In the genomic region with DNA sequence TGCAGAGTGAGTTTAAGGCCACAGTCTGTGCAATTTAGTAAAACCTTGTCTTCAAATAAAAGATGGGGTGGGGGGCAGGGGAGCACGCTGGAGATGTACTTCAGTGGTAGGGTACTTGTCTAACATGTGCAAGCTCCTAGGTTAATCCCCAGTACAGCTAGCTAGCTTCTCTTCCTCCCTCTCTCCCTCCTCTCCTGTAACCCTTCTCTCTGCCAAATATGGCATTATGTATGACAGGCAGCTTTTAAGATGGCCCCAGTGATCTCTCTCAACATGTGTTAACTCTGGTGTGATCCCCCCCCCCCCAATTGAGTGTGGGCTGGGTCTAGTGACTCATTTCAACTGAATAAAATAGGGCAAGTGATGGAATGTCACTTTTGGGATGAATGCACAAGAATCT, we compare ENCODE assay signal across 36 mouse cellular contexts. TPM values are rescaled to one million over a fixed set of nuclear protein-coding genes. Genes with fewer than 3 reads are reported as not detected.
"Had no signal": no experiment of that assay in that cellular context is flagged by ENCODE, and none has a peak within 500 bp of the region (broad histone marks: within the 10 kb centered on the region; RNA-seq: fewer than 3 reads in every experiment).

No protein-coding gene starts in this region.

- H3K4me3 ChIP-seq: limb, embryonic 10.5 days; limb, embryonic 12.5 days; limb, embryonic 13.5 days; limb, embryonic 15.5 days; liver, embryonic 12.5 days; liver, embryonic 13.5 days; liver, embryonic 15.5 days; lung, embryonic 15.5 days; megakaryocyte, embryonic 14.5 days; midbrain, embryonic 10.5 days; midbrain, embryonic 12.5 days; midbrain, embryonic 13.5 days; midbrain, embryonic 15.5 days; neural tube, embryonic 12.5 days; neural tube, embryonic 13.5 days had no signal

- H3K27ac ChIP-seq: limb, embryonic 10.5 days; limb, embryonic 12.5 days; limb, embryonic 13.5 days; limb, embryonic 15.5 days; liver, embryonic 12.5 days; liver, embryonic 13.5 days; liver, embryonic 14.5 days; liver, embryonic 15.5 days; lung, embryonic 15.5 days; macrophage; midbrain, embryonic 10.5 days; midbrain, embryonic 12.5 days; midbrain, embryonic 13.5 days; midbrain, embryonic 15.5 days; neural tube, embryonic 12.5 days; neural tube, embryonic 13.5 days had no signal

- ATAC-seq: liver, embryonic 12.5 days; liver, postnatal 0 days; lung, postnatal 0 days; midbrain, embryonic 13.5 days; midbrain, embryonic 15.5 days; midbrain, embryonic 16.5 days had no signal

- H3K4me2 ChIP-seq: limb, embryonic 12.5 days; limb, embryonic 13.5 days; limb, embryonic 15.5 days; liver, embryonic 11.5 days; liver, embryonic 12.5 days; liver, embryonic 13.5 days; liver, embryonic 15.5 days; lung, embryonic 14.5 days; lung, embryonic 15.5 days; midbrain, embryonic 12.5 days; midbrain, embryonic 13.5 days; midbrain, embryonic 15.5 days; neural tube, embryonic 12.5 days; neural tube, embryonic 13.5 days had no signal

- H3K9me3 ChIP-seq: limb, embryonic 10.5 days; limb, embryonic 12.5 days; limb, embryonic 13.5 days; limb, embryonic 15.5 days; liver, embryonic 12.5 days; liver, embryonic 13.5 days; liver, embryonic 15.5 days; lung, embryonic 15.5 days; midbrain, embryonic 10.5 days; midbrain, embryonic 12.5 days; midbrain, embryonic 13.5 days; midbrain, embryonic 15.5 days; neural tube, embryonic 12.5 days; neural tube, embryonic 13.5 days had no signal

- H3K4me1 ChIP-seq: liver, embryonic 12.5 days; liver, embryonic 15.5 days; midbrain, embryonic 10.5 days; midbrain, embryonic 12.5 days; neural tube, embryonic 12.5 days had no signal

- H3K36me3 ChIP-seq: limb, embryonic 10.5 days; limb, embryonic 12.5 days; limb, embryonic 13.5 days; limb, embryonic 15.5 days; liver, embryonic 12.5 days; liver, embryonic 13.5 days; liver, embryonic 15.5 days; lung, embryonic 15.5 days; midbrain, embryonic 10.5 days; midbrain, embryonic 12.5 days; midbrain, embryonic 13.5 days; midbrain, embryonic 15.5 days; neural tube, embryonic 12.5 days; neural tube, embryonic 13.5 days had no signal

- DNase-seq: left cerebral cortex, postnatal 4 days; liver; liver, embryonic 13.5 days; liver, postnatal 0 days; lung, adult 18-20 months; lung, adult 2 months; lung, embryonic 14.5 days; lung, postnatal 10 days; lung, postnatal 14 days; lung, postnatal 36 days; lung, postnatal 4 days; midbrain, embryonic 14.5 days had no signal

- H3K9ac ChIP-seq: limb, embryonic 12.5 days; limb, embryonic 13.5 days; limb, embryonic 15.5 days; liver, embryonic 12.5 days; liver, embryonic 13.5 days; liver, embryonic 14.5 days; liver, embryonic 15.5 days; liver, postnatal 0 days; lung, embryonic 14.5 days; lung, embryonic 15.5 days; midbrain, embryonic 12.5 days; midbrain, embryonic 13.5 days; midbrain, embryonic 15.5 days; neural tube, embryonic 12.5 days; neural tube, embryonic 13.5 days had no signal

- H3K27me3 ChIP-seq: limb, embryonic 12.5 days; limb, embryonic 13.5 days; limb, embryonic 15.5 days; liver, embryonic 12.5 days; liver, embryonic 13.5 days; liver, embryonic 15.5 days; lung, embryonic 15.5 days; midbrain, embryonic 12.5 days; midbrain, embryonic 13.5 days; midbrain, embryonic 15.5 days; neural tube, embryonic 12.5 days; neural tube, embryonic 13.5 days had no signal

RNA-seq across cellular contexts. Expression of a gene that starts 21.9 kb away (rescaled TPM):
- polyA plus RNA-seq: limb, embryonic 10.5 days; limb, embryonic 13.5 days; limb, embryonic 15.5 days; liver, adult 2 months; liver, embryonic 13.5 days; liver, embryonic 15.5 days; liver, embryonic 16.5 days; liver, postnatal 0 days; lung, embryonic 14.5 days; macrophage; midbrain, embryonic 10.5 days; midbrain, embryonic 12.5 days; midbrain, embryonic 13.5 days; midbrain, embryonic 15.5 days; midbrain, postnatal 0 days; neural tube, embryonic 11.5 days had no signal

RNA-seq across cellular contexts. Expression of a gene that starts 41.6 kb away (rescaled TPM):
- polyA plus RNA-seq: limb, embryonic 11.5 days; limb, embryonic 12.5 days; limb, embryonic 13.5 days; limb, embryonic 15.5 days; liver, adult 2 months; liver, embryonic 11.5 days; liver, embryonic 12.5 days; liver, embryonic 13.5 days; liver, embryonic 14.5 days; liver, embryonic 15.5 days; liver, embryonic 16.5 days; liver, postnatal 0 days; lung, embryonic 14.5 days; macrophage; midbrain, embryonic 10.5 days; midbrain, embryonic 12.5 days; midbrain, embryonic 14.5 days; neural tube, embryonic 11.5 days had no signal
